Mouse (Mus musculus) embryonic fibroblast, embryonic 13.5 days (primary cell): ENCODE results near the gene Gm5485. TPM values are rescaled to one million over a fixed set of nuclear protein-coding genes. Genes with fewer than 3 reads are reported as not detected.

ENCODE experiments used
- H3K27ac ChIP-seq: 2 replicates; pipeline ENCODE4 v1.5.1; 2012; ENCODE audit warnings: low read length, control low read depth, inconsistent platforms; ENCODE audit not compliant: insufficient read depth
- H3K4me1 ChIP-seq: 2 replicates; pipeline ENCODE4 v1.6.1; 2011; ENCODE audit warnings: low read length; ENCODE audit not compliant: control insufficient read depth, insufficient read depth
- H3K4me3 ChIP-seq: 2 replicates; pipeline ENCODE4 v1.5.1; 2011; ENCODE audit warnings: mild to moderate bottlenecking, control low read depth, low read length; ENCODE audit not compliant: insufficient read depth
- CTCF ChIP-seq: IDR thresholded peaks from 2 replicates; pipeline ENCODE4 v1.5.1; 2011; ENCODE audit warnings: mild to moderate bottlenecking, control low read depth, low read length, moderate library complexity, borderline replicate concordance; ENCODE audit not compliant: insufficient read depth
- POLR2A ChIP-seq: IDR thresholded peaks from 2 replicates; pipeline ENCODE4 v1.6.1; 2011; ENCODE audit warnings: low read depth, mild to moderate bottlenecking, control low read depth, low read length, moderate library complexity
- polyA plus RNA-seq: library from polyadenylated mRNA; stranded (reverse); fragments of >200 nt; gene quantifications from 2 replicates; pipeline ENCODE4 v1.2.4, GENCODE M21; 2011; ENCODE audit warnings: low read depth; ENCODE audit not compliant: missing spikeins, insufficient read length

Gene Gm5485
- not detected in 2 replicates for polyA plus RNA-seq

GRCm38 (mm10) chr16:48412246-48412645, at the start of gene Gm5485:
Gm5485 (minus strand) TSS chr16:48412416.
- TF ChIP-seq POLR2A (no peak), CTCF (no peak)
- Histone ChIP-seq H3K4me3 (no peak within 1 kb of the TSS), H3K4me1 (no peaks in the 10 kb centered on the region), H3K27ac (no peak within 1 kb of the TSS)

- no peak for TF ChIP-seq CTCF
- TF ChIP-seq POLR2A = no peak
- H3K4me1 ChIP-seq = no peaks in the 10 kb centered on the region
- no peak overlapping the region for H3K4me3 ChIP-seq
- no peak overlapping the region for H3K27ac ChIP-seq
Measured at GRCm38 (mm10) chr16:48453264-48453663, 41.0 kb upstream of the Gm5485 start.

- Histone ChIP-seq H3K4me3 (no peak overlapping the region), H3K27ac (no peak overlapping the region), H3K4me1 (no peaks in the 10 kb centered on the region)
- no peak for TF ChIP-seq POLR2A
- no peak for TF ChIP-seq CTCF
Measured at GRCm38 (mm10) chr16:48446161-48446925, 34.1 kb upstream of the Gm5485 start.

GRCm38 (mm10) chr16:48444589-48444988, 32.4 kb upstream of the Gm5485 start:
- no peak for TF ChIP-seq CTCF
- no peak for TF ChIP-seq POLR2A
- Histone ChIP-seq H3K4me1 (no peaks in the 10 kb centered on the region), H3K4me3 (no peak overlapping the region), H3K27ac (no peak overlapping the region)

- Histone ChIP-seq H3K27ac (no peak overlapping the region), H3K4me3 (no peak overlapping the region), H3K4me1 (no peaks in the 10 kb centered on the region)
- TF ChIP-seq CTCF (no peak), POLR2A (no peak)
Measured at GRCm38 (mm10) chr16:48437476-48437875, 25.3 kb upstream of the Gm5485 start.

- Histone ChIP-seq H3K4me3 (no peak overlapping the region), H3K4me1 (no peaks in the 10 kb centered on the region), H3K27ac (no peak overlapping the region)
- TF ChIP-seq CTCF = no peak
- no peak for TF ChIP-seq POLR2A
Measured at GRCm38 (mm10) chr16:48435454-48435853, 23.2 kb upstream of the Gm5485 start.

GRCm38 (mm10) chr16:48431027-48431426, 18.8 kb upstream of the Gm5485 start, which contains the start of gene Morc1:
Morc1 (plus strand) TSS chr16:48431237.
- TF ChIP-seq POLR2A (no peak), CTCF (no peak)
- Histone ChIP-seq H3K4me3 (no peak within 1 kb of the TSS), H3K27ac (no peak within 1 kb of the TSS), H3K4me1 (no peaks in the 10 kb centered on the region)

GRCm38 (mm10) chr16:48429427-48429826, 17.2 kb upstream of the Gm5485 start:
- Histone ChIP-seq H3K4me1 (no peaks in the 10 kb centered on the region), H3K4me3 (no peak overlapping the region), H3K27ac (no peak overlapping the region)
- TF ChIP-seq CTCF = no peak

- Histone ChIP-seq H3K27ac (no peak overlapping the region), H3K4me1 (no peaks in the 10 kb centered on the region)
- TF ChIP-seq POLR2A = no peak
- TF ChIP-seq CTCF = no peak
Measured at GRCm38 (mm10) chr16:48424069-48424468, 11.9 kb upstream of the Gm5485 start.

GRCm38 (mm10) chr16:48422501-48422900, 10.3 kb upstream of the Gm5485 start:
- H3K4me3 ChIP-seq = no peak overlapping the region
- H3K27ac ChIP-seq = no peak overlapping the region
- no peaks in the 10 kb centered on the region for H3K4me1 ChIP-seq
- TF ChIP-seq CTCF = no peak
- TF ChIP-seq POLR2A = no peak

More at GRCm38 (mm10) chr16:48424069-48424468, 11.9 kb upstream of the Gm5485 start:
- no peak overlapping the region for H3K4me3 ChIP-seq

- Histone ChIP-seq H3K4me1 (no peaks in the 10 kb centered on the region), H3K27ac (no peak overlapping the region), H3K4me3 (no peak overlapping the region)
- TF ChIP-seq POLR2A (no peak), CTCF (no peak)
Measured at GRCm38 (mm10) chr16:48419035-48419434, 6.8 kb upstream of the Gm5485 start.
